Mouse (Mus musculus) cortical plate, adult 2 months (tissue): ENCODE results near the gene Cyp26b1.

Source experiments
- CTCF ChIP-seq: fragments of 200-500 bp; IDR thresholded peaks from 2 replicates; pipeline ENCODE4 v1.5.1; 2011; ENCODE audit warnings: mild to moderate bottlenecking, control low read depth, low read length; ENCODE audit not compliant: insufficient read depth; ENCODE audit errors: extremely low read depth
- POLR2A ChIP-seq: fragments of 200-500 bp; IDR thresholded peaks from 2 replicates; pipeline ENCODE4 v1.6.1; 2011; ENCODE audit warnings: mild to moderate bottlenecking, low read length, control low read depth; ENCODE audit not compliant: insufficient read depth; ENCODE audit errors: extremely low read depth

GRCm38 (mm10) chr6:84567696-84568095, 26.0 kb downstream of the Cyp26b1 start:
- TF ChIP-seq CTCF = no peak
- TF ChIP-seq POLR2A = no peak
